Comparison of ENCODE assay signal across 7 mouse cellular contexts in the genomic region with DNA sequence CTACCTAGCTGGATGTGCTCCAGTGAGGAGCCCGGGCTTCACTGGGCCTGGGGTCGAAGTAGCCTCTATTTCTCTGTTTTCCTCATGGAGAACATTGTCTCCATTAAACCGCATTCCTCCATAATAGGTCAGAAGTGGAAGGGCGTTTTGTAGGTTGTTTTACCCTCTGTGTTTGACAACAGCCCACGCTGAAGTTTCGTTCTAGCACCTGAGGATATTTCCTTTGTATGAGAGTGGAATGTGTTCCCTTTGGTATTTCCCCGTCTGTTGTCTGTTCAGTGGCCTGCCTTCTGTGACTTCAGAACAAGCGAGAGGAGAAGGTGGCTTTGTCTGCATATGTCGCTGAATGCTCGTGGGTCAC. TPM values are rescaled to one million over a fixed set of nuclear protein-coding genes. Genes with fewer than 3 reads are reported as not detected.
DNase-seq lines count a peak whose midpoint lies in the region; ATAC-seq and TF ChIP-seq lines count a peak whose summit lies in the region.

No protein-coding gene starts in this region.

- H3K9ac ChIP-seq in lung, embryonic 14.5 days, result peak overlapping the region; percentile 97
- peak overlapping the region; percentile 86 for H3K9ac ChIP-seq in forebrain, embryonic 15.5 days (replicated peaks)
- H3K9ac ChIP-seq in liver, embryonic 12.5 days, result peak overlapping the region; percentile 64
- H3K9ac ChIP-seq in stomach, embryonic 14.5 days (replicated peaks; ENCODE audit: low read depth, low read length), result peak overlapping the region; percentile 95

- no peaks in the 10 kb centered on the region for H3K27me3 ChIP-seq in lung, embryonic 14.5 days (ENCODE audit: insufficient read depth, low read length)
- no peaks in the 10 kb centered on the region for H3K27me3 ChIP-seq in forebrain, embryonic 15.5 days
- H3K27me3 ChIP-seq in liver, embryonic 12.5 days (replicated peaks), result peaks cover 68% of the 10 kb centered on the region
- H3K27me3 ChIP-seq in stomach, embryonic 14.5 days (ENCODE audit: control insufficient read depth, insufficient read depth, low read length), result no peaks in the 10 kb centered on the region

- H3K9me3 ChIP-seq in lung, embryonic 14.5 days (ENCODE audit: low read depth, low read length), result no peaks in the 10 kb centered on the region
- no peaks in the 10 kb centered on the region for H3K9me3 ChIP-seq in forebrain, embryonic 15.5 days
- H3K9me3 ChIP-seq in liver, embryonic 12.5 days (replicated peaks), result no peaks in the 10 kb centered on the region
- no peaks in the 10 kb centered on the region for H3K9me3 ChIP-seq in stomach, embryonic 14.5 days (ENCODE audit: control insufficient read depth, low read depth, low read length)

- H3K4me2 ChIP-seq in lung, embryonic 14.5 days, result peak overlapping the region; percentile 78
- H3K4me2 ChIP-seq in forebrain, embryonic 15.5 days (replicated peaks), result peak overlapping the region; percentile 91
- H3K4me2 ChIP-seq in liver, embryonic 12.5 days, result peak overlapping the region; percentile 66
- peak overlapping the region; percentile 64 for H3K4me2 ChIP-seq in stomach, embryonic 14.5 days (replicated peaks; ENCODE audit: low read depth, low read length)

- peak overlapping the region; percentile 99; the same call in 1 of the 2 replicates for H3K27ac ChIP-seq in lung, embryonic 14.5 days (ENCODE audit: low read depth)
- peak overlapping the region; percentile 94 for H3K27ac ChIP-seq in forebrain, embryonic 15.5 days (replicated peaks)
- peak overlapping the region; percentile 81; the same call in 1 of the 2 replicates for H3K27ac ChIP-seq in liver, embryonic 12.5 days
- H3K27ac ChIP-seq in stomach, embryonic 14.5 days (ENCODE audit: low read length), result peak overlapping the region; percentile 99

- no peak for TF ChIP-seq CTCF in lung, embryonic 14.5 days (IDR thresholded peaks at IDR 0.05; ENCODE audit: low read depth)

- H3K4me1 ChIP-seq in lung, embryonic 14.5 days (ENCODE audit: insufficient read depth), result peaks cover 18% of the 10 kb centered on the region
- peaks cover 35% of the 10 kb centered on the region for H3K4me1 ChIP-seq in forebrain, embryonic 15.5 days
- peaks cover 9% of the 10 kb centered on the region; the same call in 1 of the 2 replicates for H3K4me1 ChIP-seq in liver, embryonic 12.5 days
- H3K4me1 ChIP-seq in stomach, embryonic 14.5 days (ENCODE audit: control insufficient read depth, insufficient read depth, low read length), result peaks cover 31% of the 10 kb centered on the region

- H3K4me3 ChIP-seq in lung, embryonic 14.5 days (ENCODE audit: low read depth, low read length), result peak overlapping the region; percentile 90
- H3K4me3 ChIP-seq in forebrain, embryonic 15.5 days, result peak overlapping the region; percentile 97
- peak overlapping the region; percentile 62 for H3K4me3 ChIP-seq in liver, embryonic 12.5 days
- peak overlapping the region; percentile 98 for H3K4me3 ChIP-seq in stomach, embryonic 14.5 days (ENCODE audit: low read depth, low read length)

- no peaks in the 10 kb centered on the region for H3K36me3 ChIP-seq in lung, embryonic 14.5 days (ENCODE audit: insufficient read depth)
- H3K36me3 ChIP-seq in forebrain, embryonic 15.5 days, result no peaks in the 10 kb centered on the region
- H3K36me3 ChIP-seq in liver, embryonic 12.5 days, result no peaks in the 10 kb centered on the region
- H3K36me3 ChIP-seq in stomach, embryonic 14.5 days (ENCODE audit: control insufficient read depth, insufficient read depth, low read length), result no peaks in the 10 kb centered on the region

- WGBS in lung, embryonic 14.5 days, result 3% methylated on average over 10 of the region's 10 CpGs
- under 1% methylated on average over 10 of the region's 10 CpGs for WGBS in forebrain, embryonic 15.5 days
- WGBS in liver, embryonic 12.5 days (ENCODE audit: insufficient replicate concordance), result 14% methylated on average over 10 of the region's 10 CpGs
- WGBS in stomach, embryonic 14.5 days, result 2% methylated on average over 10 of the region's 10 CpGs

- DNase-seq in lung, embryonic 14.5 days, result no peak
- DNase-seq in lung, postnatal 4 days, result no peak
- DNase-seq in kidney, adult 11 months, result no peak
- no peak for DNase-seq in adrenal gland, postnatal 25 days

- ATAC-seq in lung, embryonic 14.5 days (ENCODE audit: insufficient read depth), result no peak
- no peak for ATAC-seq in forebrain, embryonic 15.5 days (replicated peaks)
- no peak for ATAC-seq in liver, embryonic 12.5 days
- no peak for ATAC-seq in stomach, embryonic 14.5 days (ENCODE audit: insufficient number of reproducible peaks, insufficient read depth, low FRiP score, low read depth)

RNA-seq across cellular contexts. Expression of gene Pard3, which starts 1.4 kb away (rescaled TPM):
- polyA plus RNA-seq in lung, embryonic 14.5 days (2014; fragmentation: Nextera tagmentation; extraction: Ambion mirVana), result 32.2 and 33.8 TPM in 2 replicates
- 18.0 and 18.6 TPM in 2 replicates for polyA plus RNA-seq in forebrain, embryonic 15.5 days (2015; fragmentation: Nextera tagmentation; extraction: Ambion mirVana)
- 8.5 and 9.7 TPM in 2 replicates for polyA plus RNA-seq in liver, embryonic 12.5 days (2016; fragmentation: Nextera tagmentation; extraction: Ambion mirVana)
- 37.9 and 40.8 TPM in 2 replicates for polyA plus RNA-seq in stomach, embryonic 14.5 days (2014; fragmentation: Nextera tagmentation; extraction: Ambion mirVana)
- total RNA-seq in adrenal gland, postnatal 25 days (2021), result 48.5 and 66.0 TPM in 2 replicates
